Mouse (Mus musculus) retina, adult 2 months (tissue): Measurements from ENCODE around the gene Ctrc.
"Not testable (repeated sequence)": the region's sequence is repeated elsewhere in the genome, so short reads cannot be mapped to it uniquely, and the experiment has no call there.

Source experiments
- DNase-seq: peaks from one replicate; pipeline ENCODE4 v3.0.0-alpha.2; 2012; ENCODE audit warnings: low read depth, low spot score

The Ctrc gene

GRCm38 (mm10) chr4:141787046-141787445 is 59.1 kb downstream of the Ctrc start:
- no peak for DNase-seq

- DNase-seq, result no peak
Measured at GRCm38 (mm10) chr4:141786141-141786540, 60.0 kb downstream of the Ctrc start.

GRCm38 (mm10) chr4:141784835-141785234 is 61.3 kb downstream of the Ctrc start:
- no peak for DNase-seq

- no peak for DNase-seq
Measured at GRCm38 (mm10) chr4:141781201-141781985, 64.8 kb downstream of the Ctrc start.

GRCm38 (mm10) chr4:141779828-141780227 is 66.3 kb downstream of the Ctrc start:
- DNase-seq, result no peak

DNA sequence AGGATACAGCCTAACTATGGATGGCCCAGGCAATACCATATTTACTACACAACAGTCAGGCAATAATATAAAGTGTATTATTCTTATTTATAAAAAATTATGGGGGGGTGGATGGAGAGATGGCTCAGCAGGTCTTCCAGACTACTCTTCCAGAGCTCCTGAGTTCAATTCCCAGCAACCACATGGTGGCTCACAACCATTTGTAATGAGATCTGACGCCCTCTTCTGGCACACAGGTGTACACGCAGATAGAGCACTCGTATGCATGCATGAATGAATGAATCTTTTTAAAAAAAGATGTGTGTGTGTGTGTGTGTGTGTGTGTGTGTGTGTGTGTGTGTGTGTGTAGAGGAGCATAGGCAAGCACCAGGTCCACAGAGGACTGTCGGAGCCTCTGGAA is 73.1 kb downstream of the Ctrc start:
- DNase-seq, result not testable (repeated sequence)

GRCm38 (mm10) chr4:141771823-141772222 is 74.3 kb downstream of the Ctrc start:
- DNase-seq, result no peak

DNA sequence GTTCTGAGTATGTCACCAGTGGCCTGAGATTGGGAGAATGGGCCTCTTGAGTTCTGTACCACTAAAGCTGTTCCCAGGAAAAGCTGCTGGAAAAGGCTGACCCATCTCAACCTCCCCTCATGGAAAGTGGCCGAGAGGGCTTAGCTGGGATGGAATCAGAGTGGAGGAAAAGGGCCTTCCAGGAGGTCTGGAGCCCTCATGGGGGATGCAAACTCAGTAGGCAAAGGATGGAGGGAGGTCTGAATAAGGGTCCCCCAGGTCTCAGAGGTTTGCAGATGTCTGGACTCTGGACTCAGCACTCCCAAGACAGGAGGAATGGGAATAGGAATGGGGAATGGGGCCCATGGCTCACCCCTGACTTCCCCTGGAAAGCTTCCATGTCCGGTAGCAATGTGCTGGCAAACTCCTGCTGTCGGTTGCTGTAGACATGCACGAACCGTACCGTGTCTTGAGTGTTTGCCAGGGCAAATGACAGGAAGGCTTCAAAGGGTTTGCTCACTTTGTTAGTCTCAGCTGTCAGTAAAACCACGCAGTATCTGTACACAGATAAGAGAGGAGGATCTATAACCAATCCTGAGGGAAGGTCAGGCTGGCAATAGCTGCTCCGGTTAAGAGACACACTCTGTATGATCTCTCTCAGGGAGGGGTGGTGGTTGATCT is 76.5 kb downstream of the Ctrc start:
- DNase-seq, result no peak

- DNase-seq, result no peak
Measured at GRCm38 (mm10) chr4:141767353-141768036, 78.7 kb downstream of the Ctrc start.

GRCm38 (mm10) chr4:141766668-141767352 is 79.3 kb downstream of the Ctrc start:
- DNase-seq, result no peak

DNA sequence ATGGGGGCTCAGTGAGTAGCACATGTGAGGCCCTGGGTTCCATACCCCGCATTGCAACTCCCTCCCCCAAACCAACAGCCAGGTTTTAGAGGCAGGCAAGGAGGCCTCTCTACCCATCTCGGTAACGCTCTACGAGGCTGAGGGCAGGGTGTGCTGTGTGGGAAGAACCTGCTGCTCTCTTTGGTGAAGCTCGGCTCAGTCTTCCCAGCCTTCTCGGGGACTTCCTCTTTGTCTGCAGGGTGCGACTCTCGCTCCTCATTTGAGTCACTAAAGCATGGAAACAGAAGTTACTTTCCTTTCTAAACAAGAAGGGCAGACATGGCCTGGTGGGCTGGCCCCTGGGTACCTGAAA is 79.9 kb downstream of the Ctrc start:
- no peak for DNase-seq

DNA sequence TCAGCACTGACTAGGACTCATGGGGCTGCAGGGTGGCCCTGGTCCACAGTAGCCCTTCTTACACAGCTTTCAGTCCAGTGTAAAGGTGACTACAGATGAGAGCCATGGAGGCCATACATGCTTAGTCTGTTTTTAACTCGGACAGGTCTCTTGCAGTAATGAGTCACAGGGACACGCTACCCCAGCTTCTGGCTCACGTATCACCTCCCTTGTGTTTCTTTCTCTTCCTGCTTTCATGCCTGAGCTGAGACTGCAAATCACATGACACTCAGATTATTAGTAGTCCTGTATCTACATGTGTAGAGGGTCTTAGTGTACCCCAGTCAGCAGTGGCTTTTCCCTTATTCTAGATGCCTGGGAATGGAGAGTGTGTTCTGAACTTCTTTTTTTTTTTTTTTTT is 81.2 kb downstream of the Ctrc start:
- no peak for DNase-seq
